Mouse (Mus musculus): Measurements from ENCODE around the gene Hmcn2. TPM values are rescaled to one million over a fixed set of nuclear protein-coding genes. Genes with fewer than 3 reads are reported as not detected.

The Hmcn2 gene
- total and polyA plus RNA-seq, 2 experiments from 2014 or later = 0.24 to 0.33 TPM

GRCm38 (mm10) chr2:31327186-31327585 is 13.0 kb downstream of the Hmcn2 start:
- H3K4me1 ChIP-seq (ENCODE audit: insufficient read depth) = no peaks in the 10 kb centered on the region
- H3K27me3 ChIP-seq (ENCODE audit: insufficient read depth, low read length) = no peaks in the 10 kb centered on the region
- no peak overlapping the region for H3K4me2 ChIP-seq (ENCODE audit: low read depth)
- no peak for ATAC-seq
- no peaks in the 10 kb centered on the region for H3K36me3 ChIP-seq (ENCODE audit: insufficient read depth)
- no peaks in the 10 kb centered on the region for H3K9me3 ChIP-seq (ENCODE audit: low read length)
- DNase-seq = no peak
- H3K4me3 ChIP-seq (ENCODE audit: low read depth, low read length) = no peak overlapping the region
- no peak for TF ChIP-seq CTCF (IDR thresholded peaks at IDR 0.05; ENCODE audit: low read depth)
- H3K9ac ChIP-seq = no peak overlapping the region
- H3K27ac ChIP-seq (ENCODE audit: low read depth, low read length) = no peak overlapping the region
- 54% methylated on average over 10 of the region's 10 CpGs for WGBS

DNA sequence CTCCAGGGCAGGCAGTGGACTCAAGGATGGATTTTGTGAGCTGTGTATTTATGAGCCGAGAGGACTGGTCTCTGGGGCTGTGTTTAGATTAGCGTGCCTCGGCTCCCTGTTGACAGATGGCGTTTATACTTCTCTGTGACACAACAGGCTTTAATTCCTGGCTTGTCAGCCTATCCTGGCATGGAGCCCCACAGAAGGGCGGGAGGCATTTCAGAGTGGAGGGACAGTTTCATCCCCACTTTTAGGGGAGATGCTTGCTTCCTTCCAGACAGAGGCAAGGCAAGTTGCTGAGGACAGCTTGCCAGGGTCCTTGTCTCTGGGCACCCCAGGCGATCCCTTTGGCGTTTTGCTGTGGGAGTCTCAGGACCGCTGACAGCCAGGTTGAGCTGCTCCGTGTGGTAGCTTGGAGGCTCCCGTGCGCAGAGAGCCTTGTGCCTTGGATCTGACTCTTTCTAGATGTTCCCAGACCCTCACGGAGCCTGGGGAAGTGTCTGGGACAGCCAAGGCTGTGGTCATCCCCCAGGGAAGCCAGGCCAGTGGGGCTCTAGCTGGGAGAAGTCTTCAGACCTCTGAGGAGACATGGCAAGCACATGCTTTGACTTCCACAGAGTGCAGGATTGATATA is 23.6 kb downstream of the Hmcn2 start:
- ATAC-seq (peak; percentile 67), DNase-seq (peak; percentile 70)
- 40% methylated on average over 12 of the region's 12 CpGs for whole genome bisulfite sequencing
- Histone ChIP-seq H3K4me3 (ENCODE audit: low read depth, low read length) (no peak overlapping the region), H3K27ac (ENCODE audit: low read depth, low read length) (no peak overlapping the region), H3K27me3 (ENCODE audit: insufficient read depth, low read length) (no peaks in the 10 kb centered on the region), H3K4me1 (ENCODE audit: insufficient read depth) (no peaks in the 10 kb centered on the region), H3K4me2 (ENCODE audit: low read depth) (no peak overlapping the region), H3K9ac (no peak overlapping the region), H3K36me3 (ENCODE audit: insufficient read depth) (no peaks in the 10 kb centered on the region), H3K9me3 (ENCODE audit: low read length) (no peaks in the 10 kb centered on the region)
- no peak for TF ChIP-seq CTCF (IDR thresholded peaks at IDR 0.05; ENCODE audit: low read depth)

DNA sequence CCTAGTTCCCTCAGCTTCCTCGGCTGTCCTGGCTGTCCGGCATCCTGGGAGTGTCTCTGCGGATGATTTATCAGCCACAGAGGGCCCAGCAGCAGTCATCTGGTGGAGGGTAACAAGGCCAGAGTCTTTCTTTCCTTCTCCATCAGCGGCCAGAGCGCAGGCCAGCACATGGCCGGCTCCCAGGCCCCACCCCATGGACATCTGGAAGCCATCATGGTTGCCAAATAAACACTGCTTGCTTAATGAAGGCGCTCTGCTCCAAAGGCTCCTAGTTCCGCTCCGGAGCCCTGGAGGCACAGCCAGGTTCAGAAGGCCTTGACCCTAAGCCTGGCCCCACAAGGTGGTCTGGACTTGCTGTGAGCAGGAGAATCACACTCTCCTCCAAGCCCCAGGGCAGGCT is 25.6 kb downstream of the Hmcn2 start:
- no peak overlapping the region for H3K4me3 ChIP-seq (ENCODE audit: low read depth, low read length)
- ATAC-seq = no peak
- no peak overlapping the region for H3K27ac ChIP-seq (ENCODE audit: low read depth, low read length)
- no peak for DNase-seq
- no peaks in the 10 kb centered on the region for H3K27me3 ChIP-seq (ENCODE audit: insufficient read depth, low read length)
- H3K9me3 ChIP-seq (ENCODE audit: low read length) = no peaks in the 10 kb centered on the region
- H3K36me3 ChIP-seq (ENCODE audit: insufficient read depth) = no peaks in the 10 kb centered on the region
- no peak for TF ChIP-seq CTCF (IDR thresholded peaks at IDR 0.05; ENCODE audit: low read depth)
- no peak overlapping the region for H3K4me2 ChIP-seq (ENCODE audit: low read depth)
- H3K4me1 ChIP-seq (ENCODE audit: insufficient read depth) = no peaks in the 10 kb centered on the region
- 67% methylated on average over 9 of the region's 9 CpGs for WGBS
- H3K9ac ChIP-seq = no peak overlapping the region

DNA sequence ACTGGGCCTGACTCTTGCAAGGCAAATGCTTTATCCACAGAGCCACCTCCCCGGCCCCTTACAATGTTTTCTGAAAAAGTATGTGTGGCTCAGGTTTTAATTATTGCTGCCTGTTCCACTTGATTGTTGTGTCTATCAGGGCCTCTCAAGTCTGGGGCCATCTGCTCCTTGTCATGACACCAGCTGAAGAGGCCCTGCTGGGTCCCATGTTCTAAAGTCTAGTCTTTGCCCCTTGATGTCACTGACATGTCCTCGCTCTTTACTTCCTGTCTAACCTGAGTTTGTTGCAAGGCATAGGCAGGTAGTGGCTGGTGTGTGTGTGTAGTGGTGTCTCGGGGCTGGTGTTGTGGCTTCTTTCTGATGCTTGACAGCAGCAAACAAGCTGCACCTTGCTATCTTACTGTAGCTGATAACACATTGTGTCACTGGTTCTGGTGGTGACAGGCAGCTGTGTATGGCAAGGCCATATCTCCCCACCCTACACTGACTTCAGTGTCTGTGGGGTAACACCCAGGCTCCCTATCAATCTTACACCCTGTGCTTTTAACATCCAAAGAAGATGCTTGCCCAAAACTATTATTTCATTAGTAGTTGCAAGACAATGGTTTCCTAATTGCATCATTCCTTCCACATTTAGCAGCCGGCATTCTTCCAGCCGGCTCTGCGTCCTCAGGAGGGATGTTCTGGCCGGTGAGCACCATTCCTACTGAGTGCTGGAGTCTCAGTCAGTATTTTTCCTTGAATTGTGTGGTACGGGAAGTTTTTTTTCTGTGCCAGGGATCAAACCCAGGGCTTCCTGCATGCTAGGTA is 27.7 kb downstream of the Hmcn2 start:
- ATAC-seq (no peak), DNase-seq (no peak)
- WGBS = 65% methylated on average over 8 of the region's 8 CpGs
- H3K27ac ChIP-seq (ENCODE audit: low read depth, low read length) = no peak overlapping the region
- H3K4me2 ChIP-seq (ENCODE audit: low read depth) = no peak overlapping the region
- no peak overlapping the region for H3K9ac ChIP-seq
- H3K4me1 ChIP-seq (ENCODE audit: insufficient read depth) = no peaks in the 10 kb centered on the region
- H3K27me3 ChIP-seq (ENCODE audit: insufficient read depth, low read length) = no peaks in the 10 kb centered on the region
- H3K36me3 ChIP-seq (ENCODE audit: insufficient read depth) = no peaks in the 10 kb centered on the region
- no peak for TF ChIP-seq CTCF (IDR thresholded peaks at IDR 0.05; ENCODE audit: low read depth)
- no peak overlapping the region for H3K4me3 ChIP-seq (ENCODE audit: low read depth, low read length)
- H3K9me3 ChIP-seq (ENCODE audit: low read length) = no peaks in the 10 kb centered on the region

- Histone ChIP-seq H3K27ac (ENCODE audit: low read depth, low read length) (no peak overlapping the region), H3K4me3 (ENCODE audit: low read depth, low read length) (no peak overlapping the region), H3K4me2 (ENCODE audit: low read depth) (no peak overlapping the region), H3K36me3 (ENCODE audit: insufficient read depth) (no peaks in the 10 kb centered on the region), H3K9ac (no peak overlapping the region), H3K27me3 (ENCODE audit: insufficient read depth, low read length) (no peaks in the 10 kb centered on the region), H3K4me1 (ENCODE audit: insufficient read depth) (no peaks in the 10 kb centered on the region), H3K9me3 (ENCODE audit: low read length) (no peaks in the 10 kb centered on the region)
- ATAC-seq (no peak), DNase-seq (no peak)
- TF ChIP-seq CTCF (IDR thresholded peaks at IDR 0.05; ENCODE audit: low read depth) = no peak
- 48% methylated on average over 12 of the region's 12 CpGs for WGBS
Measured at GRCm38 (mm10) chr2:31346096-31346495, 31.9 kb downstream of the Hmcn2 start.

- WGBS = 49% methylated on average over 3 of the region's 3 CpGs
- H3K27me3 ChIP-seq (ENCODE audit: insufficient read depth, low read length) = no peaks in the 10 kb centered on the region
- H3K4me3 ChIP-seq (ENCODE audit: low read depth, low read length) = no peak overlapping the region
- H3K9me3 ChIP-seq (ENCODE audit: low read length) = no peaks in the 10 kb centered on the region
- H3K9ac ChIP-seq = no peak overlapping the region
- no peak overlapping the region for H3K27ac ChIP-seq (ENCODE audit: low read depth, low read length)
- H3K36me3 ChIP-seq (ENCODE audit: insufficient read depth) = no peaks in the 10 kb centered on the region
- TF ChIP-seq CTCF (IDR thresholded peaks at IDR 0.05; ENCODE audit: low read depth) = no peak
- H3K4me2 ChIP-seq (ENCODE audit: low read depth) = no peak overlapping the region
- DNase-seq = peak; percentile 41
- ATAC-seq = peak; percentile 70
- no peaks in the 10 kb centered on the region for H3K4me1 ChIP-seq (ENCODE audit: insufficient read depth)
Measured at GRCm38 (mm10) chr2:31348373-31348772, 34.2 kb downstream of the Hmcn2 start.

- ATAC-seq = no peak
- no peaks in the 10 kb centered on the region for H3K36me3 ChIP-seq (ENCODE audit: insufficient read depth)
- TF ChIP-seq CTCF (IDR thresholded peaks at IDR 0.05; ENCODE audit: low read depth) = no peak
- DNase-seq = no peak
- H3K27ac ChIP-seq (ENCODE audit: low read depth, low read length) = no peak overlapping the region
- H3K4me2 ChIP-seq (ENCODE audit: low read depth) = no peak overlapping the region
- H3K4me3 ChIP-seq (ENCODE audit: low read depth, low read length) = no peak overlapping the region
- H3K9me3 ChIP-seq (ENCODE audit: low read length) = no peaks in the 10 kb centered on the region
- 69% methylated on average over 5 of the region's 5 CpGs for WGBS
- no peak overlapping the region for H3K9ac ChIP-seq
- no peaks in the 10 kb centered on the region for H3K4me1 ChIP-seq (ENCODE audit: insufficient read depth)
- H3K27me3 ChIP-seq (ENCODE audit: insufficient read depth, low read length) = no peaks in the 10 kb centered on the region
Measured at GRCm38 (mm10) chr2:31348850-31349249, 34.6 kb downstream of the Hmcn2 start.

Measured in forebrain, postnatal 0 days (tissue).